Mouse (Mus musculus): ENCODE data around the gene Ppp1r9a.

Gene Ppp1r9a

DNA sequence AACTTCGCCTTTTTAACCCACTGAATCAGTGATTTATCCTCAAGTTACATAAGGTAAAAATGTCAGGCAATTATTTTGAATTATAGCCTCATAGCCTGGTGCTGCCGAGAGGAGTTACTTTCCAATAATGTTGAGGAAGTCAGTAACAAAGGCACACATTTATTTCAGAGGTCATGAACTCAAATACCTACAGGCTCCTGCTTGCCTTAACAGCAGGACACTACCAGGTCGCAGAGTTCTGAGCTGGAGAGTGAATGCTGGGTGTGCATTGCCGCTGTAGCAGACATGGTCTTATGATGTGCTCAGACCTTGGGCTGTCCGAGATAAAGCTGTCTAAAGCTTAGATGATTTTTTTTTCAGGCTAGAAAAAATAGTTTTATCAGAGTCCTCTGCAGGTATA is 196.6 kb downstream of the Ppp1r9a start:
- in situ Hi-C loops (cut with MboI; ENCODE audit: unreplicated experiment in 2 of 2), result no loop called here

DNA sequence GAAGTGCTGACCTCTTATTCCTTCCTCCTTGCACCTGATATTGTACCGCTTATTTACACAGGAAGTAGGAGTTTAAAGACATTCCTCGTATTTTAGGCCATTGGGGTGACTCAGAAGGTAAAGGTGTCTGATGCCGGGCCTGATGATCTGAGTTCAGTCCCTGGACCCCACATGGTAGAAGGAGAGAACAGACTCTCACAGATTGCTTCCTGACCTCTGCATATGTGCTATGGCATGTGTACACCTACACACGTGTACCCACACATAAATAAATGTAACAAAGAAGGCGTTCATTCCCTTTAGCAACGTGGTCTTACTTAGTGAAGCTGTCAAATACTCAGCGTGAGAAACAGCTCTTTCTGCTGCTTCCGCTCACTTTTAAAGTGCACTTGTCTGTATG is 197.1 kb downstream of the Ppp1r9a start:
- in situ Hi-C loops (cut with MboI; ENCODE audit: unreplicated experiment in 2 of 2), result loop anchor here in 1 of 2 experiments (25.0 kb wide), 1 partner anchor 1588 kb away; no protein-coding TSS in a partner anchor

- in situ Hi-C loops (cut with MboI; ENCODE audit: unreplicated experiment in 2 of 2), result loop anchor here in 1 of 2 experiments (25.0 kb wide), 1 partner anchor 1588 kb away; no protein-coding TSS in a partner anchor
Observed at GRCm38 (mm10) chr6:5100347-5100746, 197.6 kb downstream of the Ppp1r9a start.

DNA sequence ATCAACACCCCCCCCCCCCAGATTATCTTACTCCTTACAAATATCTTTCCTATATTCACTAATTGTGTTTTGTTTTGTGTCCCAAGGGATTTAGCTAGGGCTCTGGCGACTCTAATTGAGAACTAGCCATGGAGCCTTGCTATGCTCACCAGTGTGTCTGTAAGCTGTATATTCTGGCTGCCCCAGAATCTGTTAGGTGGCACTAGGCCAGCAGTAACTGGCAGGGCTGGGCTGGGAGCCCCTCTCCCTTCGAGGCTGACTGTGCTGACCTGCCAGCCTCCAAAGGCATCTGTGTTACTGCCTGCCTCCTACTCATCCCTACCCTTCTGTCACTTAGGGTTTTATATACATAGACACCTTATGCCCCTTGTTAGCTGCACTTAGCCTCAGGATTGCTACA is 200.0 kb downstream of the Ppp1r9a start:
- in situ Hi-C loops (cut with MboI; ENCODE audit: unreplicated experiment in 2 of 2), result loop anchor here in 1 of 2 experiments (25.0 kb wide), 1 partner anchor 1590 kb away; no protein-coding TSS in a partner anchor

- in situ Hi-C loops (cut with MboI; ENCODE audit: unreplicated experiment in 2 of 2), result loop anchor here in 1 of 2 experiments (25.0 kb wide), 1 partner anchor 1591 kb away; no protein-coding TSS in a partner anchor
Observed at GRCm38 (mm10) chr6:5103769-5104168, 201.1 kb downstream of the Ppp1r9a start.

DNA sequence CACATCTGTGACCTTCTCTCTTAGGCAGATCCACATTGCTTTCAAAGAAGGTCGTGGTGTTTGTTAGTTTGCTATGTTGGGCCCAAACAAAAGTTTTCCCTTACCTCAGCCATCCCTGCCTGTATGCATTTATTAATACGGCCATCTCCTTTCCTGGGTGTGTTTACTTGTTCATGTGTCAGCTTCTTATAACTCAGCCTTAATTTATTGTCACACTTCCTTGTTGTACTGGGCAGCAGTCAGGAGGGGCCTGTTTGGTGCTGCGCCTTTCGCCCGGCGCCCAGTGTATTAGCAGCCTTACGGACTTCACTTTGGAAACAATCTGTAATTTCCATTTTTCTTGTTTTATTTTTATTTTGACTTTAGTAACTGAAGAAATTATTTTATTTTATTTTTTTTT is 201.5 kb downstream of the Ppp1r9a start:
- in situ Hi-C loops (cut with MboI; ENCODE audit: unreplicated experiment in 2 of 2), result loop anchor here in 1 of 2 experiments (25.0 kb wide), 1 partner anchor 1592 kb away; no protein-coding TSS in a partner anchor

- in situ Hi-C loops (cut with MboI; ENCODE audit: unreplicated experiment in 2 of 2), result loop anchor here in 1 of 2 experiments (25.0 kb wide), 1 partner anchor 1596 kb away; no protein-coding TSS in a partner anchor
Observed at GRCm38 (mm10) chr6:5108494-5108893, 205.8 kb downstream of the Ppp1r9a start.

GRCm38 (mm10) chr6:5109925-5110714 is 207.4 kb downstream of the Ppp1r9a start:
- in situ Hi-C loops (cut with MboI; ENCODE audit: unreplicated experiment in 2 of 2), result loop anchor here (10.0 to 25.0 kb wide), 2 partner anchors 275 to 1598 kb away; partner anchors contain the start of gene Asb4 (in 2 of the 2)

DNA sequence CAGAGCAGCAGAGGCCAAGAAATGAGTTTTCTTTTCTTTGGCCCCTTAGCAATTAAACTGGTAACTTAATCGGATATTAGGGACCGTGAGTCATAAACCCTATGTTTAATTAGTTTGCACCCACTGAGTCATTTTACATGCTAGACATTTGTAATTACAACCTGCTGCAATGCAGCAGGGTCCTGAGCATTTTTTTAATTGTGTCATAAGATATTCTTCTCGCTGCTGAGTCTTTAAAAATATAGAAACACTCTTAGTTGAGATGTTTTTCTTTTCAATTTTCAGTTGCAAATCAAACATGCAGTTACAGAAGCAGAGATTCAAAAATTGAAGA is 208.0 kb downstream of the Ppp1r9a start:
- in situ Hi-C loops (cut with MboI; ENCODE audit: unreplicated experiment in 2 of 2), result loop anchor here (10.0 to 25.0 kb wide), 2 partner anchors 274 to 1598 kb away; partner anchors contain the start of gene Asb4 (in 2 of the 2)

DNA sequence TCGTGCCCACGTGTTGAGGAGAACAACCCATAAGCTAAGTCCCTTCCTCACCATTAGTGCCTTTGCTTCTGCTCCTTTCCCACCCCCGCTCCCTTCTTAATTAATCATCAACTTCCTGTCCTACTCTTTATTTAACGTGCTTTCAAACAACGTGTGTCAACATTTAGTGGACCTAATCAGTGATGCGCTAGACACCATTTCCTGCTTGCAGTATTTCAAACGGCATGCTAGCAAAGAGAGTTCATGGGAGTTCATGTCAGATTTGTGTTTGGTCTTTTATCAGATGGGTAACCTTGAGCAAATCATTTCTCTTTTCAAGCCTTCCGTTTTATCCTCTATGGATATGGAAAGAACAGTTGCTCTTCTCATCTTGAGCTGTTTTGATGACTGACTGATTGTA is 210.4 kb downstream of the Ppp1r9a start:
- in situ Hi-C loops (cut with MboI; ENCODE audit: unreplicated experiment in 2 of 2), result loop anchor here (10.0 to 25.0 kb wide), 2 partner anchors 272 to 1601 kb away; partner anchors contain the start of gene Asb4 (in 2 of the 2)

GRCm38 (mm10) chr6:5113734-5114133 is 211.0 kb downstream of the Ppp1r9a start:
- in situ Hi-C loops (cut with MboI; ENCODE audit: unreplicated experiment in 2 of 2), result loop anchor here (10.0 to 25.0 kb wide), 2 partner anchors 271 to 1601 kb away; partner anchors contain the start of gene Asb4 (in 2 of the 2)

- in situ Hi-C loops (cut with MboI; ENCODE audit: unreplicated experiment in 2 of 2), result loop anchor here (10.0 to 25.0 kb wide), 2 partner anchors 270 to 1603 kb away; partner anchors contain the start of gene Asb4 (in 2 of the 2)
Observed at GRCm38 (mm10) chr6:5114857-5115256, 212.1 kb downstream of the Ppp1r9a start.

GRCm38 (mm10) chr6:5119181-5119910 is 216.6 kb downstream of the Ppp1r9a start:
- in situ Hi-C loops (cut with MboI; ENCODE audit: unreplicated experiment in 2 of 2), result loop anchor here (10.0 to 25.0 kb wide), 2 partner anchors 265 to 1607 kb away; partner anchors contain the start of gene Asb4 (in 2 of the 2)

DNA sequence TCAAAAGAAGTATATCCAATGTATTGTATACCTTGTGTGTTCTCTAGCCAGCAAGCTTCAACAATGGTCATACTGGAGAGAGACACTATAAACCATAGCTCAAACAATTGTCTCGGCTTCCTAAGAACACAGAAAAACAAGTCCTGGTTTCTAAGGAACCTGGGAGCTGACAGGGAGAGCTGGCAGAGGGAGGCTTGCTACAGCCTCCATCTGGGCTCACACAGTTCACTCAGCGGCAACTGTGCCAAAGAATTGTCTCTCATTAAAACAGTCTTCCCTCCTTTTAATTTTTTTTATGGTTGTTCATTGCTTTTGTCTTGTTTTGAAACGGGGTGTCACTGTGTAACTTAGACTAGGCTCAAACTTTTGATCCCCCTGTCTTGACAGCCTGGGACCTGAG is 217.5 kb downstream of the Ppp1r9a start:
- in situ Hi-C loops (cut with MboI; ENCODE audit: unreplicated experiment in 2 of 2), result loop anchor here in 1 of 2 experiments (25.0 kb wide), 1 partner anchor 1608 kb away; no protein-coding TSS in a partner anchor

GRCm38 (mm10) chr6:5129364-5130093 is 226.8 kb downstream of the Ppp1r9a start:
- in situ Hi-C loops (cut with MboI; ENCODE audit: unreplicated experiment in 2 of 2), result no loop called here

DNA sequence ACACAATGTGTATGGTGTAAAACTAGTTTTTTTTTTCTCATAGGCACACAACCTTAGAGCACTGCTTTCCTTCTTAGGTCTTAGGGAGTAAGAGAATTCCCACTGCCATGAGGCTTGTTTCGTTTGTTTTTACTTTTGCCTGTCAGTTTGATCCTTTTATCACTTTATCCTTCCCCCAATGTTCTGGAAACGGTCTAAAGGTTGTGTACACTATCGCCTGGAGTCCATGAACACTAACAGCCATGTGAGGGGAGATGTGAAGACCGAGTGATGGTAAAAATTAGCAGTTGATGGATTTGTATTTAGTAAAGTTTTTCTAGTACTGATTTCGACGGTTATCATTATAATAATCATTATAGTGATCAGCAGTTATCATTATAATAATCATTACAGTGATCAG is 232.3 kb downstream of the Ppp1r9a start:
- in situ Hi-C loops (cut with MboI; ENCODE audit: unreplicated experiment in 2 of 2), result no loop called here

- in situ Hi-C loops (cut with MboI; ENCODE audit: unreplicated experiment in 2 of 2), result no loop called here
Observed at GRCm38 (mm10) chr6:5136046-5136445, 233.3 kb downstream of the Ppp1r9a start.

DNA sequence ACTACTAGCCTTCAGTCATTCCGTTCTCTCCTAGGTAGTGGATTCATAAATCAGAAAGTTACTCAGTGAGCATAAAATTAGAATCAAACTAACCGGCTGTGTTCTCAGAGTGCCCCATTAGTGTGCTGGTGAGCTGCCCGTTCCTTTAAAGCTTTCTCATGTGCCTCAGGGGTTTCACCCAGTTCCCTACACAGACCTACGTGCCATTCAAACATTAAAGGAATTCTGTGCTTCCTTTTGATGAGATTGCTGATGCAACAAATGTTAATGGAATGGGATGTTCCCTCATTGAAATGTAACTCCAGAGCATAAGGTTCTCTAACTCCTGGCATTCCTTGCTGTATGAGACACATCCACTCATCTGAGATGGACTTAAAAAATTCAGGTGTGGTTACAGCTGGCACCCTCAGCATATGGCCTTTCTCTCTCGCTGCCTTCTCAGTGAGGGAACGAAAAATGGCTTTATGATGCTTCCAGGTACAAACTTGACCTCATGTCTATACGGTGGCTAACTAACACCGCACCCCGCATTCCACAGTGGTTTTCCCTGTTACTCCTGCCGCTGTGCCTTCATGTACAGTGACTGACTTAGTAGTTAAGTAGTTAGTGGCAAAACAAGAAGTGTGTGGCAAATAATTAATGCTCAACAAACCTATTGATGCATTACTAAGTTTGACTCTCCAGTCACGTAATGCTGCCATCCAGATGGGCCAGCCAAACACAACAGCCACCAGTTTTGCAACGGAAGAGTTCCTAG is 236.3 kb downstream of the Ppp1r9a start:
- in situ Hi-C loops (cut with MboI; ENCODE audit: unreplicated experiment in 2 of 2), result no loop called here

GRCm38 (mm10) chr6:5139666-5140065 is 236.9 kb downstream of the Ppp1r9a start:
- in situ Hi-C loops (cut with MboI; ENCODE audit: unreplicated experiment in 2 of 2), result no loop called here
